Mouse (Mus musculus) heart, embryonic 16.5 days (tissue): ENCODE measurements around the gene Scai. TPM values are rescaled to one million over a fixed set of nuclear protein-coding genes. Genes with fewer than 3 reads are reported as not detected.
A peak's percentile ranks its signal among the peaks of the same experiment; 100 is the strongest.
"Not testable (repeated sequence)": the region's sequence is repeated elsewhere in the genome, so short reads cannot be mapped to it uniquely, and the experiment has no call there.

Experiments
- ATAC-seq: fragments of 200-750 bp; cut with Nextera tagmentation; replicated peaks from 2 replicates; pipeline ENCODE4 v1.8.0; 2017; ENCODE audit warnings: moderate number of reproducible peaks; ENCODE audit not compliant: insufficient read depth, low FRiP score; ENCODE audit errors: extremely low read depth
- H3K27ac ChIP-seq: fragments of 300-500 bp; sonication (generic); 2 replicates; pipeline ENCODE4 v1.5.1; 2014; ENCODE audit warnings: mild to moderate bottlenecking, low read length, control low read depth, moderate library complexity
- H3K27me3 ChIP-seq: fragments of 300-500 bp; sonication (generic); 2 replicates; pipeline ENCODE4 v1.6.1; 2014; ENCODE audit warnings: low read length, mixed read lengths; ENCODE audit not compliant: control insufficient read depth, insufficient read depth
- H3K36me3 ChIP-seq: fragments of 300-500 bp; sonication (generic); 2 replicates; pipeline ENCODE4 v1.6.1; 2014; ENCODE audit not compliant: control insufficient read depth, insufficient read depth
- H3K4me1 ChIP-seq: fragments of 300-500 bp; sonication (generic); 2 replicates; pipeline ENCODE4 v1.6.1; 2014; ENCODE audit warnings: low read length, mixed read lengths; ENCODE audit not compliant: control insufficient read depth, insufficient read depth
- H3K4me2 ChIP-seq: fragments of 300-500 bp; sonication (generic); 2 replicates; pipeline ENCODE4 v1.6.1; 2014; ENCODE audit warnings: low read depth, mild to moderate bottlenecking, control low read depth, low read length
- H3K4me3 ChIP-seq: fragments of 300-500 bp; sonication (generic); 2 replicates; pipeline ENCODE4 v1.5.1; 2014; ENCODE audit warnings: mild to moderate bottlenecking, control low read depth, low read length
- H3K9ac ChIP-seq: fragments of 300-500 bp; sonication (generic); 2 replicates; pipeline ENCODE4 v1.6.1; 2014; ENCODE audit warnings: low read length, control low read depth
- H3K9me3 ChIP-seq: fragments of 300-500 bp; sonication (generic); replicated peaks from 2 replicates; pipeline ENCODE4 v1.6.1; 2016; ENCODE audit warnings: low read length; ENCODE audit not compliant: control insufficient read depth
- WGBS: fragments of 180-500 bp; shearing (Covaris S2); extraction: QIAGEN DNeasy Blood & Tissue Kit; methylation state at CpG from one replicate; pipeline ENCODE4 v1.1.7; 2014; 5-methylcytosine and 5-hydroxymethylcytosine counted together
- polyA plus RNA-seq: library from polyadenylated mRNA; unstranded; fragments of >200 nt; fragmentation: Nextera tagmentation; extraction: Ambion mirVana; gene quantifications from 2 replicates; pipeline ENCODE4 v1.2.1, GENCODE M21; 2015

Scai gene
- polyA plus RNA-seq, 1 experiment from 2014 or later, result 5.4 TPM

DNA sequence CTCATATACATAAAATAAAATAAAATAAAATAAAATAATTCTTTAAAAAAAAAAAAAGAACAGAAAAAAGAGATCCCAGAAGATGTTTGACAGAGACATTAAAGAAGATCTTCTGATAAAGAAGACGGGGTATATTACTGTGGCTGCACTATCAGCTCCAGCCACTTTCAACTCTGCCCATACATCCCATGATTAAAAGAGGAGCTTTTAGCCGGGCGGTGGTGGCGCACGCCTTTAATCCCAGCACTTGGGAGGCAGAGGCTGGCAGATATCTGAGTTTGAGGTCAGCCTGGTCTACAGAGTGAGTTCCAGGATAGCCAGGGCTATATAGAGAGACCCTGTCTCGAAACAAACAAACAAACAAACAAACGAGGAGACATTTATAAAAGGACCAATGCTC, 76.4 kb downstream of the Scai start:
- ATAC-seq, result no peak
- H3K27me3 ChIP-seq, result no peaks in the 10 kb centered on the region
- no peak overlapping the region for H3K4me2 ChIP-seq
- H3K4me3 ChIP-seq, result no peak overlapping the region
- no peaks in the 10 kb centered on the region for H3K4me1 ChIP-seq
- no peak overlapping the region for H3K27ac ChIP-seq
- no peaks in the 10 kb centered on the region for H3K9me3 ChIP-seq
- 89% methylated on average over 7 of the region's 7 CpGs for WGBS
- no peak overlapping the region for H3K9ac ChIP-seq
- 0 out of 2 replicates have a peak, but pooled peaks cover 4% of the 10 kb centered on the region for H3K36me3 ChIP-seq

DNA sequence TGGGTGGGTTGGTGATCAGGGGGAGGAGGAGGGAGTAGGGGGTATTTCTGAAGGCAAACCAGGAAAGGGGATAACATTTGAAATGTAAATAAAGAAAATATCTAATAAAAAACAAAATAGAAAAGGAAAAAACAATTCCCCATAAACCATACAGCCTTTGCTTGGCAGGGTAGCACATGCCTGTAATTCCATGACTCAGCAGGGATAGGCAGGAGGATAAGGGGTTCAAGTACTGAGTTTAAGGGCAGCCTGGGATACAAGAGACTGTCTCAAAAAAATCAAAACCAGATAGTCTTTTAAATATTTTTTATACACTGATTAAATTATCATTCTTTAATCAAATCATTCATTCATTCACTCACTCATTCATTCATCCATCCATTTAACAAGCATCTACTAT, 80.0 kb downstream of the Scai start:
- no peak for ATAC-seq
- no peak overlapping the region for H3K9ac ChIP-seq
- no peaks in the 10 kb centered on the region for H3K27me3 ChIP-seq
- H3K4me2 ChIP-seq, result no peak overlapping the region
- no peak overlapping the region for H3K27ac ChIP-seq
- H3K36me3 ChIP-seq, result peaks cover 4% of the 10 kb centered on the region; the same call in 1 of the 2 replicates
- no peaks in the 10 kb centered on the region for H3K4me1 ChIP-seq
- no peaks in the 10 kb centered on the region for H3K9me3 ChIP-seq
- H3K4me3 ChIP-seq, result no peak overlapping the region

DNA sequence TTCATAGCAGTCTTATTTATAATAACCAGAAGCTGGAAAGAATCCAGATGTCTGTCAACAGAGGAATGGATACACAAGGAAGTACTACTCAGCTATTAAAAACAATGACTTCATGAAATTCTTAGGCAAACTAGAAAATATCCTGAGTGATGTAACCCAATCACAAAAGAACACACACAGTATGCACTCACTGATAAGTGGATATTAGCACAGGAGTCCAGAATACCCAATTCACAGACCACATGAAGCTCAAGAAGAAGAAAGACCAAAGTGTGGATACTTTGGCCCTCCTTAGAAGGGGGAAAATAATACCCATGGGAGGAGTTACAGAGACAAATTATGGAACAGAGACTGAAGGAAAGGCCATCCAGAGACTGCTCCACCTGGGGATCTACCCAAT, 80.8 kb downstream of the Scai start:
- not testable (repeated sequence) for ATAC-seq, H3K4me3 ChIP-seq, H3K27ac ChIP-seq, H3K27me3 ChIP-seq, H3K4me2 ChIP-seq, H3K9me3 ChIP-seq, H3K4me1 ChIP-seq, H3K36me3 ChIP-seq, H3K9ac ChIP-seq

DNA sequence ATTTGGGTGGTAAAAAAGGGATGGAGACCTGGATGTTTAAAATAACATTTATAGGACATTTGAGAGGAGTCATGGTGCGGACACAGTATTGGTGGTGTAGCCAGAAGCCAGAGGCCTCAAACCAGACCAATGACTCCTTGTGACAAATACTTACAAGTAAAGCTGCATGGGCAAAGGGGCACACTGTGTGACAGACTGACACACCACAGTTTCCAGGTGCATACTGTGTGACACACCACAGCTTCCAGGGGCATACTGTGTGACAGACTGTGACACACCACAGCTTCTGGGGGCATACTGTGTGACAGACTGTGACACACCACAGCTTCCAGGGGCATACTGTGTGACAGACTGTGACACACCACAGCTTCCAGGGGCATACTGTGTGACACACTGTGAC, 90.6 kb downstream of the Scai start:
- H3K36me3 ChIP-seq, result peaks cover 11% of the 10 kb centered on the region; the same call in 1 of the 2 replicates

DNA sequence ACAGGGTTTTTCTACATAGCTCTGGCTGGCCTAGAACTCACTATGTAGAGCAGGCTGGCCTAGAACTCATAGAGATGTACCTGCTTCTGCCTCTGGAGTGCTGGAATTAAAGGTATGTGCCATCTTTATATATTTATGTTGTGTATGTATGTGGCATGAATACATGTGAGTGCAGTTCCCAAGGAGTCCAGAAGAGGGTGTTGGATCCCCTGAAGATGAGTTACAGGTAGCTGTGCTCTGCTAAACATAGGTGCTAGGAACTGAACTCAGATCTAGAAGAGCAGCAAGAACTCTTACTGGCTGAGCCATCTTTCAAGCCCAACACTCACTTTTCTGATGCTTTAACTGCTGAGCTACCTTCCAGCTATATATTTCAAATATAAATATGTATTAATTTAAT, 92.5 kb downstream of the Scai start:
- no peaks in the 10 kb centered on the region for H3K9me3 ChIP-seq
- no peak overlapping the region for H3K4me2 ChIP-seq
- no peaks in the 10 kb centered on the region for H3K27me3 ChIP-seq
- no peak overlapping the region for H3K9ac ChIP-seq
- H3K36me3 ChIP-seq, result peaks cover 6% of the 10 kb centered on the region; the same call in 1 of the 2 replicates
- no peak overlapping the region for H3K4me3 ChIP-seq
- ATAC-seq, result no peak
- no peaks in the 10 kb centered on the region for H3K4me1 ChIP-seq
- no peak overlapping the region for H3K27ac ChIP-seq

More for the DNA sequence above, 90.6 kb downstream of the Scai start:
- ATAC-seq, H3K9me3 ChIP-seq, H3K4me3 ChIP-seq, H3K27ac ChIP-seq, H3K27me3 ChIP-seq, H3K4me2 ChIP-seq, H3K9ac ChIP-seq, H3K4me1 ChIP-seq: not testable (repeated sequence)
- WGBS, result 93% methylated on average over 1 of the region's 1 CpGs

DNA sequence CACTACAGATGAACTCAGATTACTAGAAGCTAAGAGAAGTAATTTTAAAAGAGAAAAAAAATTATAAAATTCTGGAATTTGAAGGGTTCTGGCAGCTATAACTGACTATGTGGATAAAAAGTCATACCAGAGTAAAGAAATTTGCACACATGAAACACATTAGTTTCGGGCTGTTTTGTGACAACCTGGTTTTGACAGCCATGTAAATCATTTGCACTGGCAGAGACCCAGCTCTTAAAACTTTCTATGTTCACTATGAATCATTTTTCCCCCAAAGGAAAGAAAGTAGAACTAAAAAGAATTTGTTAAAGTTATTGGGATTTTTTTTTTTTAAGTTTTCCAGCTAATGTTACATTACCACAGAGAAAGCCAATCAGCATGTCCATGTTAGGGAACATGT, 98.6 kb downstream of the Scai start:
- Histone ChIP-seq H3K9me3 (no peaks in the 10 kb centered on the region), H3K27ac (no peak overlapping the region), H3K4me1 (no peaks in the 10 kb centered on the region), H3K4me2 (no peak overlapping the region), H3K9ac (no peak overlapping the region), H3K36me3 (peaks cover 8% of the 10 kb centered on the region; the same call in 1 of the 2 replicates), H3K27me3 (no peaks in the 10 kb centered on the region), H3K4me3 (no peak overlapping the region)
- 80% methylated on average over 1 of the region's 1 CpGs for WGBS
- ATAC-seq, result no peak

DNA sequence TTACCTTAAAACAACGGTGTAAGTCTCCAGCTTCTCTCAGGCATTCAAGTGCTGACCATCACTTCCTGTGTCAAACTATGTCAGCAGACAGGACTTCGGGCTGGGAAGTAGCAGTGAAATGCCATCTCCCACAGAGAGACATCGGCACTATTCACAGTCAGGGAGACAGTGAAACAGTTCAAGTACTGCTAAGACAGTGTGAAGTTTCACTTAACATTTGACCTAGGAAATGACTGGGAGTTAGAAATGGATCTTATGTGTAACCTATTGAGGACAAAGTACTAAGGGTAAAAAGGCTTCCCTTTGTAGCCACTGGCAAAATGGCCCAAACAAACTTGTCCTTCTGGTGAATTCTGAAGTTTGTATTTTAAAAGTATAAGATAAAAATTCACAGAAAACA, 107.8 kb downstream of the Scai start:
- Histone ChIP-seq H3K4me2 (no peak overlapping the region), H3K9me3 (no peaks in the 10 kb centered on the region), H3K36me3 (peaks cover 18% of the 10 kb centered on the region), H3K27ac (no peak overlapping the region), H3K4me1 (no peaks in the 10 kb centered on the region), H3K27me3 (no peaks in the 10 kb centered on the region), H3K9ac (no peak overlapping the region), H3K4me3 (no peak overlapping the region)
- no peak for ATAC-seq
- WGBS, result 75% methylated on average over 3 of the region's 3 CpGs

DNA sequence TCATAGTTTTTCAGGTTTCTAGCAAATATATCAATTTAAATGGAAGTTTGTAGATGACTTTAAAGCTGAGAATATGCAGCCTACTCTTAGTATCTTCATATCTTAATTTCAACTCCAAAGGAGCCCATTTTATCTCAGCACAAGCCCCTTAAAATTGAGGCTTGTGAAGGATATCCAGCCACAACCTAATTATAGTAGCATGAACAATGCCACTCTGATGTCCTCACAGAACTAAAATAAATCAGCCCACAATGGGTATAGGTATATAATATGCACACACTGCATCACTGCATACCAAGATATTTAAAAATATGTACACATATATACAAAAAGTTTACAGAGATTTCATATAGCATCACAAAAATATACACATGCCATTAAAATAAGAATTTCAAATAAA, 119.9 kb downstream of the Scai start:
- peaks cover 2% of the 10 kb centered on the region for H3K4me1 ChIP-seq
- ATAC-seq, result 0 out of 2 replicates have a peak, but pooled peaks have one; percentile 52
- H3K36me3 ChIP-seq, result no peaks in the 10 kb centered on the region
- H3K27ac ChIP-seq, result no peak overlapping the region
- H3K27me3 ChIP-seq, result no peaks in the 10 kb centered on the region
- no peak overlapping the region for H3K4me2 ChIP-seq
- no peaks in the 10 kb centered on the region for H3K9me3 ChIP-seq
- H3K9ac ChIP-seq, result no peak overlapping the region
- no peak overlapping the region for H3K4me3 ChIP-seq

DNA sequence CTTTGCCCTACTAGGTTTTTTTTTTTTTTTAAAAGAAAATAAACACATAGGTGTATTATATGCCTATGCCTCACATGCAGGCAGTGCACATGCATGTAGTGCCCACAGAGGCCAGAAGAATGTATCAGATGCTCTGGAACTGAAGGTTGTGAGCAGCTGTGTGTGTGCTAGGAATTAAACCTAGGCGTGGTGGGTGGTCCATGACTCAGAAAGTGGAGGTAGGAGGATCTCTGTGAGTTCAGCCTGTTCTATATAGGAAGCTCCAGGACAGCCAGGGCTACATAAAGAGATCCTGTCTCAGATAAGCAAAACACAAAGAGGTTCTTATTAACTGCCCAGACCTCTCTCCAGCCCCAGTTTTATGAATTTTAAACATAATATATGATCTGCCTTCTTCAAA, 121.4 kb downstream of the Scai start:
- Histone ChIP-seq H3K9ac (no peak overlapping the region), H3K4me1 (peaks cover 8% of the 10 kb centered on the region), H3K27ac (no peak overlapping the region), H3K9me3 (no peaks in the 10 kb centered on the region), H3K4me3 (no peak overlapping the region), H3K4me2 (no peak overlapping the region), H3K36me3 (no peaks in the 10 kb centered on the region), H3K27me3 (no peaks in the 10 kb centered on the region)
- 56% methylated on average over 1 of the region's 1 CpGs for WGBS
- no peak for ATAC-seq
